Mouse (Mus musculus) midbrain, embryonic 14.5 days (tissue): ENCODE measurements at regions not wholly inside any gene's neighbourhood (a gene's known extent, or its start where the extent isn't known, plus 50 kb on each side); places are given as distances from the start of the nearest gene placed in this dataset.
A peak's percentile ranks its signal among the peaks of the same experiment; 100 is the strongest.

ENCODE experiments used
- ATAC-seq: fragments of 200-750 bp; cut with Nextera tagmentation; 2 replicates; pipeline ENCODE4 v1.8.0; 2017; ENCODE audit warnings: moderate number of reproducible peaks, moderate library complexity; ENCODE audit not compliant: low FRiP score, low TSS enrichment
- DNase-seq: peaks from one replicate; pipeline ENCODE4 v3.0.0-alpha.2; 2015
- H3K27ac ChIP-seq: fragments of 300-500 bp; sonication (generic); replicated peaks from 2 replicates; pipeline ENCODE4 v1.5.1; 2014; ENCODE audit warnings: mild to moderate bottlenecking, low read depth, low read length, moderate library complexity
- H3K27me3 ChIP-seq: fragments of 300-500 bp; sonication (generic); 2 replicates; pipeline ENCODE4 v1.6.1; 2014; ENCODE audit warnings: low read length, control low read depth, mixed read lengths; ENCODE audit not compliant: control insufficient read depth, insufficient read depth
- H3K36me3 ChIP-seq: fragments of 300-500 bp; sonication (generic); 2 replicates; pipeline ENCODE4 v1.6.1; 2014; ENCODE audit warnings: low read length, control low read depth; ENCODE audit not compliant: control insufficient read depth, insufficient read depth
- H3K4me1 ChIP-seq: fragments of 300-500 bp; sonication (generic); 2 replicates; pipeline ENCODE4 v1.6.1; 2014; ENCODE audit warnings: mild to moderate bottlenecking, antibody characterized with exemption, low read length, control low read depth; ENCODE audit not compliant: control insufficient read depth, insufficient read depth
- H3K4me2 ChIP-seq: fragments of 300-500 bp; sonication (generic); 2 replicates; pipeline ENCODE4 v1.6.1; 2014; ENCODE audit warnings: mild to moderate bottlenecking, low read length, moderate library complexity
- H3K4me3 ChIP-seq: fragments of 300-500 bp; sonication (generic); replicated peaks from 2 replicates; pipeline ENCODE4 v1.5.1; 2014; ENCODE audit warnings: low read depth, low read length
- H3K9ac ChIP-seq: fragments of 300-500 bp; sonication (generic); replicated peaks from 2 replicates; pipeline ENCODE4 v1.6.1; 2014; ENCODE audit warnings: mild to moderate bottlenecking, low read length, moderate library complexity
- H3K9me3 ChIP-seq: fragments of 300-500 bp; sonication (generic); 2 replicates; pipeline ENCODE4 v1.6.1; 2016; ENCODE audit warnings: low read length, control low read depth, mixed read lengths; ENCODE audit not compliant: control insufficient read depth
- WGBS: fragments of 180-500 bp; shearing (Covaris S2); extraction: QIAGEN DNeasy Blood & Tissue Kit; methylation state at CpG from one replicate; pipeline ENCODE4 v1.1.7; 2014; 5-methylcytosine and 5-hydroxymethylcytosine counted together

DNA sequence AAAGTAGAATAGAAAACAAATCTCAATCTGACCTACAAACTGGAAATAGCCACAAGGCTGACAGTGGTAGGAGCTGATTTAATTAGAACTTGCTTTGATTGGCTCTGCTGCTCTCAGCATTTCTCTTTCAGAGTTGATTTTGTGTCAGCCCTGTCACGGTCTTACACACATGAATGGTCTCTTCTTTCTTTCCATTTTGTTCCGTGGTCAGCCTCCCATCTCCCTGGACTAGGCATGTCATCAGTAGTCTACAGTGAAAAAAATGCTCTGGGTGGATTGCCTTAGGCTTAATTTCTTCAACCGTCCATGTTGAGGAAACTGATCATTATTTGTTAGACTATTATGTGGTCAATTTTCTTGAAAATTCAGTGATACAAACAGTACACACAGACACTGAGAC is 285.0 kb downstream of the Nup35 start:
- WGBS: 15% methylated on average over 3 of the region's 3 CpGs
- Histone ChIP-seq H3K9me3 (no peaks in the 10 kb centered on the region), H3K4me3 (no peak overlapping the region), H3K27ac (no peak overlapping the region), H3K27me3 (no peaks in the 10 kb centered on the region), H3K36me3 (no peaks in the 10 kb centered on the region), H3K4me2 (no peak overlapping the region), H3K4me1 (no peaks in the 10 kb centered on the region), H3K9ac (no peak overlapping the region)
- DNase-seq: no peak
- no peak for ATAC-seq

DNA sequence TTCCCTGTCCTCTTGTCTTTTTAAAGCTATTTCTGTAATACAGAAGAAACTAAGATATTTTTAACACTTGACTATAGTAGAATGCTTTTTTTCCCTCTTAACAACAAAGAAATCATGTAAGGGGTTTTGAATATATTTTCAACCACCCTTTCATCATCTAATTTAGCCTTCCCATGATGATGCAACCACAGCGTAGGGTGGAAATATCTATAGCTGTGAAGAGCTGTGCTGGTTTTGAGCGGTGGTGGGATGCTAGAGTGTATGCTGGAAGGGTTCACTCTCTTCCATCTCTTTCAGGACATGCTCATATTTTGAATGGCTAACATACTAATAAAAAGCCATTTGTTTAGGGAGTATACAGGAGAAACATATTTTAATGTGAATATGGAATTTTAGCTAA is 296.4 kb downstream of the Nup35 start:
- 93% methylated on average over 2 of the region's 2 CpGs for WGBS
- DNase-seq: no peak

DNA sequence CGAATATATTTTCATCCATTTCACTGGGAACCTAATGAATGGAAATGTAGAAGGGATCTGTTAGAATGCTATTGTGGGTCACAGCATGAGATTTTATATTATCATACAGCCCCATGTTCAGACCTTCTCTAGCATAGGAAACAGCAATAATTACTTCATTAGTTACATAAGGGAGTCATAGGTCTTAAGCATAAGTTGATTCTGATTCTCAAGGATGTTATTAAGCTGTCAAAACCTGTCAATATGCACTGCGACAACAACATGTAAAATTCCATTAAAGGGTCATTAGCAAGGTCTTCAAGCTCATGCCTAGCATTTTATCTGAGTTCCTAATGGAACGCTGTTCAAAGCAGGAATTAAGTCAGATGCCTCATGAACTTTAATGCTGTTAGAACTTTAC is 328.5 kb downstream of the Nup35 start:
- WGBS: 85% methylated on average over 3 of the region's 3 CpGs
- Histone ChIP-seq H3K36me3 (no peaks in the 10 kb centered on the region), H3K27ac (no peak overlapping the region), H3K27me3 (no peaks in the 10 kb centered on the region), H3K4me2 (no peak overlapping the region), H3K9ac (no peak overlapping the region), H3K9me3 (no peaks in the 10 kb centered on the region), H3K4me1 (no peaks in the 10 kb centered on the region), H3K4me3 (no peak overlapping the region)
- ATAC-seq (no peak), DNase-seq (no peak)

More for the DNA sequence above, 296.4 kb downstream of the Nup35 start:
- H3K4me3 ChIP-seq: no peak overlapping the region
- no peak overlapping the region for H3K9ac ChIP-seq
- H3K4me1 ChIP-seq: no peaks in the 10 kb centered on the region
- ATAC-seq: no peak
- no peak overlapping the region for H3K4me2 ChIP-seq
- no peaks in the 10 kb centered on the region for H3K36me3 ChIP-seq
- H3K27ac ChIP-seq: no peak overlapping the region
- H3K9me3 ChIP-seq: no peaks in the 10 kb centered on the region
- no peaks in the 10 kb centered on the region for H3K27me3 ChIP-seq

DNA sequence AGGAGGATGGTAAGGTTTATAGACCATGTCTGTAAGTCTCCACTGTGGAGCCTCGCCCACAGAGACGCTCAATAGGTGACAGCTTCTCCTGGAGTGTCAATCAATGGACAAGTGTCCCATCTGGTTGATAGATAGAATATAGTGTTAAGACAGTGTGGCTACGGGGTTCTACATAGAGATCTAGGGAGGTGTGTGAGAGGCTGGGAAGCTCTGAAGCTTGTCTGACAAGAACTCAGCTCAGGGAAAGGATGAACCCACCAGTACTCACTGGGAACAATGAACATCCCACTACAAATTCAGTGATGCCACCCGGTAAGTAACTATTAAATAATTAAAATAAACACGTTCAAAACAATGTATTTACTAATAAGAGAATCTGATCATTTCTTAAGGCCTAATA is 349.7 kb downstream of the Nup35 start:
- 82% methylated on average over 5 of the region's 5 CpGs for WGBS
- Histone ChIP-seq H3K4me1 (no peaks in the 10 kb centered on the region), H3K27me3 (no peaks in the 10 kb centered on the region), H3K27ac (0 out of 2 replicates have a peak overlapping the region, but pooled peaks have one; percentile 9), H3K36me3 (no peaks in the 10 kb centered on the region), H3K4me3 (no peak overlapping the region), H3K9ac (no peak overlapping the region), H3K9me3 (no peaks in the 10 kb centered on the region), H3K4me2 (no peak overlapping the region)
- ATAC-seq: no peak
- no peak for DNase-seq

DNA sequence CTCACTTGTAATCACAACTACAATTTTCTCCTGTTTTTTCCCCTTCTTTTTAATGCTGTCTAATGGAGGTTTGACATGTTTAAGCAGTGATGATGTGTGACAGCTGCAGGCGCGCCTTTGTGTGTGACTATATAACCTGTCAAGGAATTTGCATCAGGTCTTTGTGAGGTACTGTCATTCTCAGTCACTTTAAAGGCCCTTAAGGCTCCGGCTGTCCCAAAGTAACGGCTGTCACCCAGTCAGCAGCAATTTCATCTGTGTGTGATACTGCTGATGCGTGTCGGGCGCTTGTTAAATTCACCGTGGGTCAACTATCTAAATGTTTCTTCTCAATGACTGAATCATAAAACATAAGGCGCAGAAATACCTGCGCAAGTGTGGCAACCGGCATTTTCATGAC is 350.2 kb downstream of the Nup35 start:
- H3K9me3 ChIP-seq: no peaks in the 10 kb centered on the region
- DNase-seq (peak; percentile 64), ATAC-seq (peak; percentile 68; the same call in 1 of the 2 replicates)
- no peaks in the 10 kb centered on the region for H3K4me1 ChIP-seq
- H3K27me3 ChIP-seq: no peaks in the 10 kb centered on the region
- 56% methylated on average over 11 of the region's 11 CpGs for WGBS
- no peak overlapping the region for H3K4me2 ChIP-seq
- H3K36me3 ChIP-seq: no peaks in the 10 kb centered on the region
- no peak overlapping the region for H3K9ac ChIP-seq
- H3K27ac ChIP-seq: no peak overlapping the region
- H3K4me3 ChIP-seq: no peak overlapping the region

DNA sequence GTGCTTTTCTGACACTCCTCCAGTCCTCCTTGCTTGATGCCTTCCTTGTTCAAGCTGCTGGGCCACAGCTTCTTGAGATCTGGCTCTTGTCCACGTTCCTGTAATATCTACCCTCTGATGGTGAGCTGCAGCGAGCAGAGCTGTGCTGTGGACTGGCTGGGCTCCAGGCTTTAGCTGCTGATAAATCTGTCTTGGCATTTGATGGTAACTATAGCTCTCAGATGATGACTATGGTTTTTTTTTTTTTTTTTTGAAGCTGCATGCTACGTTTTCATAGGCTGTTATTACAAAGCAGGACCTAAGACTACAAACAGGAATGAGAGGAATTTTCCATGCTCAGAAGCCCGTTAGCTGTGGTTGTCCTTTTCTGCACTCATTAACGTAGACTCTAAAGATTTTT is 352.3 kb downstream of the Nup35 start:
- H3K36me3 ChIP-seq: no peaks in the 10 kb centered on the region
- DNase-seq: peak; percentile 45
- H3K27me3 ChIP-seq: no peaks in the 10 kb centered on the region
- H3K9me3 ChIP-seq: no peaks in the 10 kb centered on the region
- H3K4me3 ChIP-seq: no peak overlapping the region
- no peak overlapping the region for H3K9ac ChIP-seq
- H3K27ac ChIP-seq: no peak overlapping the region
- no peak for ATAC-seq
- 68% methylated on average over 5 of the region's 5 CpGs for WGBS
- no peaks in the 10 kb centered on the region for H3K4me1 ChIP-seq
- H3K4me2 ChIP-seq: no peak overlapping the region

DNA sequence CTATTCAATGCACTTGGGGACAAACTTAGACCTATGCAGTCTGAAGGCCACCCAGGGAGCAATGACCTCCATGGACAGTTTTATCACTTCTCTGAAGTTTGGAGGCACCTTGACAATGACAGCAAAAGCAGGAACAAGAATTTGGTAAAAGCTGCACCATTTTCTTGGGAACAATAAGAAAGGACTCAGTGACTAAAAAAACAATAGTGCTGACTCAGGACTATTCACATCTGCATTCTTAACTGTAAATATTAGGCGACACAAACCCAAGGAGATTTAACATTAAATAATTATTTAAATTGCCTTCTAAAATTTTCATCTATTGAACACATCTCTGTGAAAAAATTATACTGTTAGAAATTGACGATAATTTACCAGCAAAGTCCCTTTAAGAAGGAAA is 356.2 kb downstream of the Nup35 start:
- Histone ChIP-seq H3K4me2 (no peak overlapping the region), H3K27me3 (no peaks in the 10 kb centered on the region), H3K4me3 (no peak overlapping the region), H3K4me1 (no peaks in the 10 kb centered on the region), H3K27ac (no peak overlapping the region), H3K9me3 (no peaks in the 10 kb centered on the region), H3K9ac (no peak overlapping the region), H3K36me3 (no peaks in the 10 kb centered on the region)
- 89% methylated on average over 2 of the region's 2 CpGs for WGBS
- DNase-seq (no peak), ATAC-seq (no peak)

DNA sequence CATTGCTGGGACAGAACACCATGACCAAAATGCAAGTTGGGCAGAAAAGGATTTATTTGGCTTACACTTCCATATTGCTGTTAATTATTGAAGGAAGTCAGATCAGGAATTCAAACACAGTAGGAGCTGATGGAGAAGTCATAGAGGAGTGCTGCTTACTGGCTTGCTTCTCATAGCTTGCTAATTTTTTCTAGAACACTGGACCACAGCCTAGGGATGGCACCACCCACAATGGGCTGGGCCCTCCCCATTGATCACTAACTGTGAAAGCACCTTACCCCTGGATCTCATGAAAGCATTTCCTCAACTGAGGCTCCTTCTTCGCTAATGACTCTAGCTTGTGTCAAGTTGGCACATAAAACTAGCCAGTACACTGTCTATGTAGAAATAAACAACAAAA is 381.3 kb downstream of the Nup35 start:
- WGBS: 94% methylated on average over 1 of the region's 1 CpGs

DNA sequence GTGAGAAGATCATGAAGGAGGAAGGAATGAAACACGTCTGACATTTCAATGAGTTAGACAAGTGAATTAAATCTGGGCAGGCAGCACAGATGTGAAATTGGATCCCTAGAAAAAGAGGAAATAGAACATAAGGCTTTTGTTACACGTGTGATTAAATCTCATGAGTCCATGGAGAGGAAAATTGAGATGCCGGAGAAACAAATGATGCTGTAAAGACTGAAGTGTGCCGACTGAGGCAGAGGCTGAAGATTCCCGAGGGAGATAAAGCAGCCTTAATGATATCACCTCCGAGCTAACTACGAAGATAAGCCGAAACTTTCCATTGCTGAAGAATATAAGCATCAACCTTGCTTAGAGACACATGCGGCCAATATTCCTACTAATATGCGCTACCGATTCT is 390.0 kb downstream of the Nup35 start:
- no peaks in the 10 kb centered on the region for H3K27me3 ChIP-seq
- no peaks in the 10 kb centered on the region for H3K9me3 ChIP-seq
- H3K4me3 ChIP-seq: no peak overlapping the region
- no peak overlapping the region for H3K4me2 ChIP-seq
- DNase-seq (no peak), ATAC-seq (no peak)
- no peak overlapping the region for H3K27ac ChIP-seq
- no peak overlapping the region for H3K9ac ChIP-seq
- no peaks in the 10 kb centered on the region for H3K36me3 ChIP-seq
- H3K4me1 ChIP-seq: no peaks in the 10 kb centered on the region
- 74% methylated on average over 11 of the region's 11 CpGs for WGBS

More for the DNA sequence above, 381.3 kb downstream of the Nup35 start:
- no peak for DNase-seq
- no peaks in the 10 kb centered on the region for H3K36me3 ChIP-seq
- no peak overlapping the region for H3K4me3 ChIP-seq
- no peaks in the 10 kb centered on the region for H3K9me3 ChIP-seq
- no peak overlapping the region for H3K9ac ChIP-seq
- no peak for ATAC-seq
- H3K27me3 ChIP-seq: no peaks in the 10 kb centered on the region
- H3K27ac ChIP-seq: no peak overlapping the region
- no peaks in the 10 kb centered on the region for H3K4me1 ChIP-seq
- H3K4me2 ChIP-seq: no peak overlapping the region
